Mouse (Mus musculus): Measurements from ENCODE around the gene Tox2. TPM values are rescaled to one million over a fixed set of nuclear protein-coding genes. Genes with fewer than 3 reads are reported as not detected.

Tox2 gene
- polyA plus RNA-seq (2014; fragmentation: Illumina TruSeq; extraction: RNeasy Lipid Tissue Mini Kit (QIAGEN cat#74804)), result 152 TPM

DNA sequence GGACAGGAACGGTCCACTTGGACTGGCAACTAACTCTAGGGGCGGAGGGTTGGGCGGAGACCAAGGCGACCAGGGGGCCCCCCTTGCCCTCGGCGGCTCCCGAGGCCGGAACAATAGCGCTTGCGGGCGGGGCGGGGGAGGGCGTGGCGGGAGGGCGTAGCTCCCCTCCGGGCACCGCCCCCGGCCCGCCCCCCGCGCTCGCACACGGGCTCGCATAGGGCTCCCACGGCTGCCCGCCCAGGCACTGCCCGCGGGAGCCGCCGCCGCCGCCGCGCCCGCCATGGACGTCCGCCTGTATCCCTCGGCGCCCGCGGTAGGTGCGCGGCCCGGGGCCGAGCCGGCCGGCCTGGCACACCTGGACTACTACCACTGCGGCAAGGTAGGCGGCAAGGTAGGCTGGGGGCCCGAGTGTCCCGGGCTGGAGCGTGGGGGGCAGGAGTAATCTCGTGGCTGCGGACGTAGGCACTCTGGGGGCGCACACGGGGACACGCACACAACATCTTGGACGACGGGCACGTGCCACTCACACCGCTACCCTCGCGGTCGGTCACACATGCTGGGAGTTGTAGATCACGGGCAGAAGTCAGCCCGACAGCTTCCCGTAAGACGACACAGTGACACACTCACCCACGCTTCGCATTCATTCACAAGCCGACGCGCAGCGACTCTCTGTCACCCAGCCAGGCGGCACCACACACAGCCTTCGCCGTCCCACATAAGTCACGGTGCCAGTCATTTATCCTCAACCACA lies at the start of gene Tox2:
TSS of gene Tox2 (plus strand) at position 242 of the 751 bp plus-strand sequence.

Other genes starting within 250 kb of the Tox2 start
- gene Sgk2, start 215.8 kb upstream of the Tox2 start, polyA plus RNA-seq (2014; fragmentation: Illumina TruSeq; extraction: RNeasy Lipid Tissue Mini Kit (QIAGEN cat#74804)), result not detected
- gene Ift52, start 185.8 kb upstream of the Tox2 start, polyA plus RNA-seq (2014; fragmentation: Illumina TruSeq; extraction: RNeasy Lipid Tissue Mini Kit (QIAGEN cat#74804)), result 133 TPM
- 0.51 TPM for gene Mybl2, start 148.4 kb upstream of the Tox2 start, polyA plus RNA-seq (2014; fragmentation: Illumina TruSeq; extraction: RNeasy Lipid Tissue Mini Kit (QIAGEN cat#74804))
- gene Gtsf1l, start 115.3 kb upstream of the Tox2 start, polyA plus RNA-seq (2014; fragmentation: Illumina TruSeq; extraction: RNeasy Lipid Tissue Mini Kit (QIAGEN cat#74804)), result not detected
- gene Jph2, start 194.9 kb downstream of the Tox2 start, polyA plus RNA-seq (2014; fragmentation: Illumina TruSeq; extraction: RNeasy Lipid Tissue Mini Kit (QIAGEN cat#74804)), result 0.43 TPM
- 74.4 TPM for gene Oser1, start 221.6 kb downstream of the Tox2 start, polyA plus RNA-seq (2014; fragmentation: Illumina TruSeq; extraction: RNeasy Lipid Tissue Mini Kit (QIAGEN cat#74804))
- gene Gdap1l1, start 235.4 kb downstream of the Tox2 start, polyA plus RNA-seq (2014; fragmentation: Illumina TruSeq; extraction: RNeasy Lipid Tissue Mini Kit (QIAGEN cat#74804)), result not detected